Mouse (Mus musculus) liver, postnatal 0 days (tissue): Measurements from ENCODE around the gene Pxdn. TPM values are rescaled to one million over a fixed set of nuclear protein-coding genes. Genes with fewer than 3 reads are reported as not detected.

ENCODE experiments used
- ATAC-seq: fragments of 200-750 bp; cut with Nextera tagmentation; 2 replicates; pipeline ENCODE4 v1.8.0; 2017; ENCODE audit warnings: mild to moderate bottlenecking, moderate library complexity
- DNase-seq: peaks from one replicate; pipeline ENCODE4 v3.0.0-alpha.2; 2016
- H3K27ac ChIP-seq: fragments of 300-500 bp; sonication (generic); 2 replicates; pipeline ENCODE4 v1.5.1; 2014; ENCODE audit warnings: antibody characterized with exemption, moderate library complexity, mild to moderate bottlenecking, low read depth
- H3K27me3 ChIP-seq: fragments of 300-500 bp; sonication (generic); 2 replicates; pipeline ENCODE4 v1.6.1; 2014; ENCODE audit warnings: low read length, control low read depth, mixed read lengths; ENCODE audit not compliant: insufficient read depth
- H3K36me3 ChIP-seq: fragments of 300-500 bp; sonication (generic); replicated peaks from 2 replicates; pipeline ENCODE4 v1.6.1; 2014; ENCODE audit warnings: mild to moderate bottlenecking, control low read depth, low read length, moderate library complexity, mixed read lengths; ENCODE audit not compliant: insufficient read depth
- H3K4me1 ChIP-seq: fragments of 300-500 bp; sonication (generic); 2 replicates; pipeline ENCODE4 v1.6.1; 2014; ENCODE audit warnings: antibody characterized with exemption, mild to moderate bottlenecking, control low read depth; ENCODE audit not compliant: insufficient read depth
- H3K4me2 ChIP-seq: fragments of 300-500 bp; sonication (generic); 2 replicates; pipeline ENCODE4 v1.6.1; 2014; ENCODE audit warnings: low read depth, mild to moderate bottlenecking, low read length, moderate library complexity, mixed read lengths
- H3K4me3 ChIP-seq: fragments of 300-500 bp; sonication (generic); 2 replicates; pipeline ENCODE4 v1.5.1; 2014; ENCODE audit warnings: low read depth, low read length
- H3K9ac ChIP-seq: fragments of 300-500 bp; sonication (generic); replicated peaks from 2 replicates; pipeline ENCODE4 v1.6.1; 2014; ENCODE audit warnings: mild to moderate bottlenecking, moderate library complexity
- H3K9me3 ChIP-seq: fragments of 300-500 bp; sonication (generic); 2 replicates; pipeline ENCODE4 v1.6.1; 2016; ENCODE audit warnings: mild to moderate bottlenecking, control low read depth, low read length, mixed read lengths
- CTCF ChIP-seq: sonication (generic); IDR thresholded peaks from 2 replicates; pipeline ENCODE4 v1.5.1; 2016; ENCODE audit warnings: antibody characterized with exemption, low read depth
- EP300 ChIP-seq: IDR thresholded peaks from 2 replicates; pipeline ENCODE4 v1.6.1; 2016; ENCODE audit warnings: antibody characterized with exemption, low read depth, mild to moderate bottlenecking
- WGBS: fragments of 180-500 bp; shearing (Covaris S2); extraction: QIAGEN DNeasy Blood & Tissue Kit; methylation state at CpG from one replicate; pipeline ENCODE4 v1.1.7; 2014; ENCODE audit not compliant: insufficient replicate concordance; 5-methylcytosine and 5-hydroxymethylcytosine counted together
- polyA plus RNA-seq: library from polyadenylated mRNA; unstranded; fragments of >200 nt; fragmentation: Nextera tagmentation; extraction: Ambion mirVana; gene quantifications from 2 replicates; pipeline ENCODE4 v1.2.1, GENCODE M21; 2015

Pxdn gene
- polyA plus RNA-seq, 1 experiment from 2014 or later: 4.9 TPM

DNA sequence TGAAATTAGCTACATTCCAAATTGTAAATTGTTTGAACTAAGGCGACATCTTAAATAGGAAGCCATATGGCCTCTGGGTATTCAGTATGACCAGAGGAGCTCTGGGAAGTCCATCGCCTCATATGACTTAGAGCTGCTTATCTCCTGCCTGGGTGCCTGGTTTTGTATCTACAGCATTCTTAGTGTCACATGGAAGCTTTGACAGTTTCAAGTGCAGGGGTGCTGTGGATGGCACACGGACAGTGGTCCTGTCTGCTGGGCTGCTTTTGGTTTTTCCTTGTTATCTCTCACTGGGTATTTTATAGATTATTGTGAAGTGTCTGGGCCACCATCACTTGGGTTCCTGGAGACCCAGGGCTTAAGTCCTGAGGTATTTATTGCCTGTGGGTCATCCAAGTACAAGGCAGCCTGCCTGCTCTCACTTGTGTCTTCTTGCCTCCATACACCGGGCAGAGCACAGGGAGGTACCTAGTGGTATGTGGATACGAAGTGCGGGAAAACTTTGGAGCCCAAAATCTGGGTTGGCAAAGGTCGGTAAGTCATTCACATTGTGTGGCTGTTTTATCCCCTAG, 44.4 kb downstream of the Pxdn start:
- no peak for DNase-seq
- no peak overlapping the region for H3K27ac ChIP-seq
- no peak overlapping the region for H3K9ac ChIP-seq
- no peak for ATAC-seq
- H3K4me3 ChIP-seq: no peak overlapping the region
- 82% methylated on average over 7 of the region's 7 CpGs for WGBS
- no peaks in the 10 kb centered on the region for H3K9me3 ChIP-seq
- no peaks in the 10 kb centered on the region for H3K36me3 ChIP-seq
- TF ChIP-seq EP300 (no peak), CTCF (no peak)
- no peaks in the 10 kb centered on the region for H3K27me3 ChIP-seq
- H3K4me1 ChIP-seq: no peaks in the 10 kb centered on the region
- no peak overlapping the region for H3K4me2 ChIP-seq

DNA sequence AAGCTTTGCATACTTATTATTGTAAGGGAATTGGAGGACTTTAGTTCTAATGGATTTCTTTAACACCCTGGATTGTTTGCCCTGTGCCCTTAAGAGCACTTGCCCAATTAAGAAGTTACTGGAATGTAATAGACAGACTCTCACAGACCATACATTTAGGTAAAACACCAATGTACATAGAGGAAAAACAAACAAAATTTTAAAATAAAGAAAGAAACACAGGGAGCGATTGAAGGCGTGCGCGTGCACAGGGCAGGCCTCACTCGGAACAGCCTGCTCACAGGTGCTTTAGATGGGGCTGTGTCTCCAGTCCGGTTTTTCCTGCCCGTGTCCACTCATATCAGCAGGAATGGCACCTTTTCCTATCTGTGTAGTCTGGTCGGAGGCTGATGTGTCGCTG, 45.8 kb downstream of the Pxdn start:
- 91% methylated on average over 9 of the region's 9 CpGs for WGBS
- H3K9me3 ChIP-seq: no peaks in the 10 kb centered on the region
- H3K4me2 ChIP-seq: no peak overlapping the region
- no peaks in the 10 kb centered on the region for H3K4me1 ChIP-seq
- TF ChIP-seq CTCF (no peak), EP300 (no peak)
- H3K27ac ChIP-seq: no peak overlapping the region
- no peaks in the 10 kb centered on the region for H3K36me3 ChIP-seq
- H3K27me3 ChIP-seq: no peaks in the 10 kb centered on the region
- no peak overlapping the region for H3K9ac ChIP-seq
- no peak overlapping the region for H3K4me3 ChIP-seq
- ATAC-seq (no peak), DNase-seq (no peak)

DNA sequence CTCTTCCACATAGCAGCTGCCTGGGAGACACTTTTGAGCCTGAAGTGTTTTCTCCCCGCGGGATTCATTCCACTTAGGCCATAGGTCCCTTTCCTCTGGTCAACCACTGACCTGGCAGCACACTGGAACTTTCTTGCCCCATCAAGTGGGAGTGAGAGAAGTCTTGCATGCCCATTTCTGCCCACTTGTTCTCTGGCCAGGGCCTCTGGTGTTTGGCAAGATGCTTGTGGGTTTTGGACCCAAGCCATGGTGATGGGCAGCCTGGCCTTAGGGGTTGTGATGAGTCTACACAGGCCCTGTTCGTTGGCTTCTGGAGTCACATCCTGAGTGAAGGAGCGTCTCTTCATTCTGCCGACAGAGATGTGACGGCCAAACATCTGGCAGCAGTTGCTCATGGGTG, 47.7 kb downstream of the Pxdn start:
- H3K4me1 ChIP-seq: no peaks in the 10 kb centered on the region
- H3K36me3 ChIP-seq: no peaks in the 10 kb centered on the region
- H3K9ac ChIP-seq: no peak overlapping the region
- H3K27me3 ChIP-seq: no peaks in the 10 kb centered on the region
- WGBS: 81% methylated on average over 6 of the region's 6 CpGs
- no peak for DNase-seq
- H3K27ac ChIP-seq: no peak overlapping the region
- no peak for TF ChIP-seq CTCF
- TF ChIP-seq EP300: no peak
- H3K9me3 ChIP-seq: no peaks in the 10 kb centered on the region
- no peak for ATAC-seq
- H3K4me2 ChIP-seq: no peak overlapping the region
- H3K4me3 ChIP-seq: no peak overlapping the region

DNA sequence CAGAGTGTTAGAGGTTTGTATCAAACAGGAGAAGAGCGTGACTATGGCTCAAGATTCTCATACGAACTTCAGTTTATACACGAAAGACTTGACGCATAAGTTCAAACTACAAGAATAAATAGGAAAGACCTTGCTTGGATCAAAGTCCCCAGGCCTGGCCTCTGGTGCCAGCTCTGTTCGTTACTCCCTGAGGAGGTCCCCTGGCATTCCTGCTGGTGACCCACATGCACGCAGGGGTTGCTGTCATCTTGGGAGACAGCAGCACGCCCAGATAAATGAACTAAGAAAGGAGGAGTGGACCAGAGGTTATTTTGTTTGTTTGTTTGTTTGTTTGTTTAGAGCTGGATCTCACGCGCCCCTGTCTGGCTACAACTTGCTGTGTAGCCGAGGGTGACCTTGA, 48.8 kb downstream of the Pxdn start:
- 78% methylated on average over 10 of the region's 10 CpGs for WGBS
- ATAC-seq: no peak
- DNase-seq: no peak
- Histone ChIP-seq H3K9ac (no peak overlapping the region), H3K27ac (no peak overlapping the region), H3K4me3 (no peak overlapping the region), H3K4me1 (no peaks in the 10 kb centered on the region), H3K27me3 (no peaks in the 10 kb centered on the region), H3K9me3 (no peaks in the 10 kb centered on the region), H3K4me2 (no peak overlapping the region), H3K36me3 (no peaks in the 10 kb centered on the region)
- TF ChIP-seq EP300: no peak
- TF ChIP-seq CTCF: no peak

DNA sequence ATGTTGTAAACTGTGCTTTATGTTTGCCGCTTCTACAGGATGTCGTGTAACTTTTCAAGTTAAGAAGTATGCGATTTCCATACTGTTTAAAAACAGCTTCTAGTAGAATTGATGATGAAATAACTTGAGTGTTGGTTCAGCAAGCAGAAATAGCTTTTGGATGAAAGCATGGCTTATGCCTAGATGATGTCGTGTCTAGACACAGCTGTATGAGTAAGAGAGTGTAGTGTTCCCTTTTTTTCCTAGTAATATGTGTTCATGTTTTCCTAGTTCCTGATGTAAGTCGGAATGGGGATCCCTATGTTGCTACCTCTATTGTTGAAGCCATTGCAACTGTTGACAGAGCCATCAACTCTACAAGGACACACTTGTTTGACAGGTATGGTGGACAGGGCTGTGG, 61.5 kb downstream of the Pxdn start:
- TF ChIP-seq CTCF: no peak
- TF ChIP-seq EP300: no peak
- Histone ChIP-seq H3K9ac (no peak overlapping the region), H3K36me3 (no peaks in the 10 kb centered on the region), H3K4me1 (no peaks in the 10 kb centered on the region), H3K27ac (no peak overlapping the region), H3K9me3 (no peaks in the 10 kb centered on the region), H3K4me2 (no peak overlapping the region), H3K4me3 (no peak overlapping the region), H3K27me3 (no peaks in the 10 kb centered on the region)
- no peak for ATAC-seq
- no peak for DNase-seq
- WGBS: 73% methylated on average over 5 of the region's 5 CpGs

DNA sequence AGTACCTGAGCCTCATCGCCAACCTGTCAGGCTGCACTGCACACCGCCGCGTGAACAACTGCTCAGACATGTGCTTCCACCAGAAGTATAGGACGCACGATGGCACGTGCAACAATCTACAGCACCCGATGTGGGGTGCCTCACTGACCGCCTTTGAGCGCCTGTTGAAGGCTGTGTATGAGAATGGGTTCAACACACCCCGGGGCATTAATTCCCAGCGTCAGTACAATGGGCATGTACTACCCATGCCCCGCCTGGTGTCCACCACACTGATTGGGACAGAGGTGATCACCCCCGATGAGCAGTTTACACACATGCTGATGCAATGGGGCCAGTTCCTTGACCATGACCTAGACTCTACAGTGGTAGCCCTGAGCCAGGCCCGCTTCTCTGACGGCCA, 64.5 kb downstream of the Pxdn start:
- H3K9ac ChIP-seq: no peak overlapping the region
- no peaks in the 10 kb centered on the region for H3K9me3 ChIP-seq
- H3K36me3 ChIP-seq: no peaks in the 10 kb centered on the region
- TF ChIP-seq EP300: no peak
- TF ChIP-seq CTCF: no peak
- no peaks in the 10 kb centered on the region for H3K27me3 ChIP-seq
- 89% methylated on average over 16 of the region's 16 CpGs for WGBS
- no peak overlapping the region for H3K4me2 ChIP-seq
- no peak overlapping the region for H3K4me3 ChIP-seq
- no peak for ATAC-seq
- DNase-seq: no peak
- no peaks in the 10 kb centered on the region for H3K4me1 ChIP-seq
- no peak overlapping the region for H3K27ac ChIP-seq

DNA sequence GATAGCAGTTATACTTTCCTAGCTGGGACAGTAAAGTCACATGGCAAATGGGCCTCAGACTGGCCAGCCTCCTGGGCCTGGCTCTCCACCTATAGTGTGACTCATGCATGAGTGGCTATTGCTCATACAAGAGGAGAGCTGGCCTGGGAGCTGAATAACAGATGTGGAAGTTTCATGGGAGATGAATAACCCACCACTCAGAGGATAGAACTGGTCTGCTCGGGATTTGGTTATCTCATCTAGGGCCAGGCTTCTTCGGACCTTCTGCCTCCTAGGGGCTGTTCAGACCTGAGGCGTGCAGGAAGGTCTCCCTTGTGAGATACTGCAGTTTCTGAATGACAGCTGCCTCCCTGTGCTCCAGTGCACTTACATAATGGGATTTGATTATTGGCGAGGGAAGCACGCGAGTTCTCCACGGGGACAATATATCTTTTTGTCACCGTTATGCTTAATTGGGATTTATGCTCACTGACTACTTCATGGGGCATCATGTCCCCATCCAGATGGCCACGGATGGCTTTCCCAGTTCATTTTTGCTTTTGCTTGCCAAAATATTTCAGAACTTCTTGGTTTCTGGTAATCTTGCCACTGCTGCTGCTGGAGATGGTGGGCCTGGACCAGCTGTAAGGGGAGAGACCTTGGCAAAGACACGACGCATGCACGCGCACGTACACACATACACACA, 66.4 kb downstream of the Pxdn start:
- Histone ChIP-seq H3K4me3 (no peak overlapping the region), H3K9me3 (no peaks in the 10 kb centered on the region), H3K27me3 (no peaks in the 10 kb centered on the region), H3K4me2 (no peak overlapping the region), H3K27ac (no peak overlapping the region), H3K9ac (no peak overlapping the region), H3K4me1 (no peaks in the 10 kb centered on the region), H3K36me3 (no peaks in the 10 kb centered on the region)
- 83% methylated on average over 14 of the region's 14 CpGs for WGBS
- TF ChIP-seq CTCF: no peak
- no peak for TF ChIP-seq EP300
- no peak for ATAC-seq
- DNase-seq: no peak
